Mouse (Mus musculus) frontal cortex, adult (tissue): ENCODE measurements at regions not wholly inside any gene's neighbourhood (a gene's known extent, or its start where the extent isn't known, plus 50 kb on each side); places are given as distances from the start of the nearest gene placed in this dataset.

Source experiments
- ATAC-seq: cut with Nextera tagmentation; 2 replicates; pipeline ENCODE4 v1.9.2; 2017; ENCODE audit warnings: mild to moderate bottlenecking, moderate library complexity, mixed read lengths; ENCODE audit not compliant: low TSS enrichment

GRCm38 (mm10) chr1:125307223-125307622, 128.3 kb downstream of the Actr3 start:
- ATAC-seq: peak; percentile 77

- ATAC-seq: no peak
These were observed 136.9 kb downstream of the Actr3 start for GRCm38 (mm10) chr1:125298520-125299090.

GRCm38 (mm10) chr1:125295646-125296045, 139.9 kb downstream of the Actr3 start:
- peak; percentile 88 for ATAC-seq

- ATAC-seq: peak; percentile 87
These were observed 145.1 kb downstream of the Actr3 start for GRCm38 (mm10) chr1:125290320-125291021.

GRCm38 (mm10) chr1:125286347-125286746, 149.2 kb downstream of the Actr3 start:
- no peak for ATAC-seq

GRCm38 (mm10) chr1:125284693-125285092, 150.8 kb downstream of the Actr3 start:
- ATAC-seq: no peak

GRCm38 (mm10) chr1:125273752-125274151, 161.8 kb downstream of the Actr3 start:
- no peak for ATAC-seq

- no peak for ATAC-seq
These were observed 171.8 kb downstream of the Actr3 start for GRCm38 (mm10) chr1:125263684-125264083.

GRCm38 (mm10) chr1:125263068-125263467, 172.5 kb downstream of the Actr3 start:
- no peak for ATAC-seq

- ATAC-seq: peak; percentile 62
These were observed 193.2 kb downstream of the Actr3 start for GRCm38 (mm10) chr1:125242345-125242744.

- ATAC-seq: no peak
These were observed 193.8 kb downstream of the Actr3 start for GRCm38 (mm10) chr1:125241717-125242116.

- no peak for ATAC-seq
These were observed 197.9 kb downstream of the Actr3 start for GRCm38 (mm10) chr1:125237595-125237988.

- peak; percentile 95 for ATAC-seq
These were observed 198.5 kb downstream of the Actr3 start for GRCm38 (mm10) chr1:125236948-125237594.

GRCm38 (mm10) chr1:125234747-125235146, 200.8 kb downstream of the Actr3 start:
- no peak for ATAC-seq

GRCm38 (mm10) chr1:125223370-125223769, 212.2 kb downstream of the Actr3 start:
- no peak for ATAC-seq

- ATAC-seq: no peak
These were observed 219.3 kb downstream of the Actr3 start for GRCm38 (mm10) chr1:125216192-125216591.

- no peak for ATAC-seq
These were observed 248.4 kb downstream of the Actr3 start for GRCm38 (mm10) chr1:125187091-125187490.

GRCm38 (mm10) chr1:125176124-125176937, 259.2 kb downstream of the Actr3 start:
- ATAC-seq: no peak

GRCm38 (mm10) chr1:125174725-125175124, 260.8 kb downstream of the Actr3 start:
- ATAC-seq: no peak

- no peak for ATAC-seq
These were observed 263.1 kb downstream of the Actr3 start for GRCm38 (mm10) chr1:125172474-125172873.

GRCm38 (mm10) chr1:125165226-125165625, 270.3 kb downstream of the Actr3 start:
- no peak for ATAC-seq

GRCm38 (mm10) chr1:125158481-125158880, 277.0 kb downstream of the Actr3 start:
- ATAC-seq: no peak
